Mouse (Mus musculus) myocyte (in vitro differentiated cells): Measurements from ENCODE around the gene Ctsd. TPM values are rescaled to one million over a fixed set of nuclear protein-coding genes. Genes with fewer than 3 reads are reported as not detected.

Source experiments
- H3K27me3 ChIP-seq: one replicate; pipeline ENCODE4 v1.6.1; 2011; ENCODE audit not compliant: control insufficient read depth, insufficient read depth, insufficient read length
- H3K36me3 ChIP-seq: one replicate; pipeline ENCODE4 v1.6.1; 2011; ENCODE audit not compliant: control insufficient read depth, insufficient read depth
- H3K4me2 ChIP-seq: one replicate; pipeline ENCODE4 v1.6.1; 2011; ENCODE audit warnings: low read depth, control low read depth
- H3K4me3 ChIP-seq: one replicate; pipeline ENCODE4 v1.5.1; 2011; ENCODE audit warnings: mild to moderate bottlenecking, control low read depth, moderate library complexity
- H3K79me2 ChIP-seq: one replicate; pipeline ENCODE4 v1.6.1; 2011; ENCODE audit not compliant: control insufficient read depth, insufficient read depth
- H3ac ChIP-seq: one replicate; pipeline ENCODE4 v1.6.1; 2011; ENCODE audit not compliant: control insufficient read depth, insufficient read length
- CEBPB ChIP-seq: IDR thresholded peaks from 2 replicates; pipeline ENCODE4 v1.6.1; 2011; ENCODE audit warnings: mild to moderate bottlenecking, moderate library complexity; ENCODE audit not compliant: poor library complexity, insufficient read depth, severe bottlenecking
- E2F4 ChIP-seq: IDR thresholded peaks from one replicate; pipeline ENCODE4 v1.6.1; 2011; ENCODE audit warnings: mild to moderate bottlenecking, control low read depth, moderate library complexity; ENCODE audit not compliant: insufficient read depth
- MAX ChIP-seq: IDR thresholded peaks from one replicate; pipeline ENCODE4 v1.6.1; 2011; ENCODE audit warnings: low read depth, mild to moderate bottlenecking, control low read depth
- MYOD1 ChIP-seq, 3 experiments: IDR thresholded peaks; one replicate each; pipeline ENCODE4 v1.6.1; 2011; ENCODE audit warnings: control low read depth in 2 of 3, low read depth in 2 of 3, mild to moderate bottlenecking in 2 of 3, moderate library complexity in 1 of 3; ENCODE audit not compliant: insufficient read length in 2 of 3, control insufficient read depth in 1 of 3
- MYOG ChIP-seq, 3 experiments: IDR thresholded peaks; one replicate each; pipeline ENCODE4 v1.6.1; 2011; ENCODE audit warnings: control low read depth in 2 of 3, low read depth in 2 of 3, mild to moderate bottlenecking in 2 of 3; ENCODE audit not compliant: insufficient read length in 2 of 3, control insufficient read depth in 1 of 3, insufficient read depth in 1 of 3
- POLR2A ChIP-seq: IDR thresholded peaks from one replicate; pipeline ENCODE4 v1.6.1; 2011; ENCODE audit warnings: low read depth, mild to moderate bottlenecking, control low read depth, moderate library complexity; ENCODE audit not compliant: insufficient read length
- POLR2AphosphoS2 ChIP-seq: IDR thresholded peaks from one replicate; pipeline ENCODE4 v1.6.1; 2011; ENCODE audit warnings: low read depth, control low read depth; ENCODE audit not compliant: insufficient read length
- REST ChIP-seq: IDR thresholded peaks from one replicate; pipeline ENCODE4 v1.6.1; 2011; ENCODE audit warnings: mild to moderate bottlenecking, control low read depth, moderate library complexity; ENCODE audit not compliant: insufficient read depth, insufficient read length
- SRF ChIP-seq: IDR thresholded peaks from one replicate; pipeline ENCODE4 v1.6.1; 2011; ENCODE audit warnings: low read depth; ENCODE audit not compliant: control insufficient read depth, insufficient read length
- TCF12 ChIP-seq: IDR thresholded peaks from one replicate; pipeline ENCODE4 v1.6.1; 2011; ENCODE audit warnings: mild to moderate bottlenecking, control low read depth; ENCODE audit not compliant: poor library complexity, insufficient read depth, severe bottlenecking
- TCF3 ChIP-seq: IDR thresholded peaks from one replicate; pipeline ENCODE4 v1.6.1; 2011; ENCODE audit warnings: low read depth, control low read depth; ENCODE audit not compliant: insufficient read length
- USF1 ChIP-seq: IDR thresholded peaks from one replicate; pipeline ENCODE4 v1.6.1; 2011; ENCODE audit warnings: low read depth, mild to moderate bottlenecking, control low read depth, moderate library complexity
- polyA plus RNA-seq: library from polyadenylated mRNA; unstranded; fragments of >200 nt; fragmentation: generic; extraction: Trizol; gene quantifications from one replicate; pipeline ENCODE4 v1.2.1, GENCODE M21; 2012; ENCODE audit warnings: missing spikeins

Ctsd gene
- polyA plus RNA-seq, 1 experiment = 887 TPM

DNA sequence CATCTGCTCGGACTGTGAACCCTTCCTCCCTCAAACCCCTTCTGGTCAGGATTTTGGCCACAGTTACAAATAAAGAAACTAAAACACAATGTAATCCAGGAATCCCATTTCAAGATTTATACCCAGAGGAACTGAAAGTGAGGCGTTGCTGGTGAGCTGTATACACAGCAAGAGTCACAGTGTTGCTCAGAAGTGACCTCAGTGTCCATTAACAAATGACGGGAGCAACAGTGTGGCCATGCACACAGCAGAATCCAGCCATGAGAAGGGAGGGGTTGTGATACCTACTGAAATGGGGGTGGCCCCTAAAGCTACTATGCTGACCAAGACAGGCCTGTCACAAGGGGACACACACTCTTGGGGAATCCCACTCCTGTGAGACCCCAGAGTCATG lies 45.6 kb downstream of the Ctsd start:
- Histone ChIP-seq H3K36me3 (no peaks in the 10 kb centered on the region), H3K4me3 (no peak overlapping the region), H3K4me2 (no peak overlapping the region), H3ac (no peak overlapping the region), H3K79me2 (no peaks in the 10 kb centered on the region), H3K27me3 (no peaks in the 10 kb centered on the region)
- TF ChIP-seq USF1 (no peak), E2F4 (no peak), CEBPB (no peak), REST (no peak), POLR2AphosphoS2 (no peak), TCF12 (no peak), MYOD1 (IDR thresholded peaks at IDR 0.05; ENCODE audit: control insufficient read depth in 1 of 3, insufficient read length in 2 of 3, low read depth in 2 of 3) (no peak), SRF (no peak), POLR2A (no peak), MAX (no peak)

DNA sequence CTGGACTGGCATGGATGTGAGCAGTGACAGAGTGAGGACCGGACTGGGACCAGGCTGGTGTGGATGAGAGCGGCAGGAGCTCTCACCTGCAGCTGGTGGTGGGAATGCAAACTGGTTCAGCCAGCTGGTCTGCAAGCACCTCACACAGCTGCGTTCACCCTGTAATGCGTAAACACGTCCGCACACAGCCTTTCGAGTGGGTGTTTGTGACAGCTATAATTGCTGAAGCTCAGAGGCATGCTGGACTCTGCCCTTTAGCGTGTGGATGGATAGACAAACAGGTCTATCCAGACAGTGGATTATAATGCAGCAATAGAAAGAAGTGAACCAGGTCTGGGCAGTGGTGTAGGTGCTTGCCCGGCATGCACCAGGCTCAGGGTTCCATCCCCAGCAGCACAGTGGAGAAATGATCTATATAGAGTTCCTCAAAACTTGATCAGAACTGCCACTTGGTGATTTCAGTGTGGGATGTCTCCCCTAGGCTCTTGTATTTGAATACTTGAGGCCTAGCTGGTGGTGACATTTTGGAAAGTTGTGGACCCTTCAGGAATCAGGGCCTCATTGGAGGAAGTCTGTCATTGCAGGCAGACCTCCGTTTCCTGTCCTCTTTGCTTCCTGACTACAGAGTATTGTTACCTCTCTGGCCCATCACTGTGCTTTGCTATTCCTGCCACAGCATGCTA lies 46.1 kb downstream of the Ctsd start:
- H3K4me3 ChIP-seq = no peak overlapping the region
- H3K27me3 ChIP-seq = no peaks in the 10 kb centered on the region
- H3K4me2 ChIP-seq = no peak overlapping the region
- no peak overlapping the region for H3ac ChIP-seq
- no peaks in the 10 kb centered on the region for H3K36me3 ChIP-seq
- no peak for TF ChIP-seq MYOG (IDR thresholded peaks at IDR 0.05; ENCODE audit: control insufficient read depth in 1 of 3, insufficient read depth in 1 of 3, insufficient read length in 2 of 3, low read depth in 2 of 3)
- TF ChIP-seq POLR2AphosphoS2 = no peak
- no peak for TF ChIP-seq CEBPB
- no peak for TF ChIP-seq SRF
- TF ChIP-seq MYOD1 (IDR thresholded peaks at IDR 0.05; ENCODE audit: control insufficient read depth in 1 of 3, insufficient read length in 2 of 3, low read depth in 2 of 3) = no peak
- no peak for TF ChIP-seq POLR2A
- no peak for TF ChIP-seq TCF3
- TF ChIP-seq REST = no peak
- TF ChIP-seq E2F4 = no peak
- no peak for TF ChIP-seq MAX
- no peak for TF ChIP-seq TCF12
- TF ChIP-seq USF1 = no peak
- H3K79me2 ChIP-seq = no peaks in the 10 kb centered on the region

GRCm38 (mm10) chr7:142340269-142340970 lies 47.4 kb downstream of the Ctsd start:
- Histone ChIP-seq H3K79me2 (no peaks in the 10 kb centered on the region), H3K4me2 (no peak overlapping the region), H3ac (no peak overlapping the region), H3K36me3 (no peaks in the 10 kb centered on the region), H3K27me3 (no peaks in the 10 kb centered on the region), H3K4me3 (no peak overlapping the region)
- no peak for TF ChIP-seq REST
- no peak for TF ChIP-seq TCF3
- TF ChIP-seq POLR2AphosphoS2 = no peak
- TF ChIP-seq USF1 = no peak
- TF ChIP-seq MAX = no peak
- TF ChIP-seq CEBPB = no peak
- no peak for TF ChIP-seq MYOD1 (IDR thresholded peaks at IDR 0.05; ENCODE audit: control insufficient read depth in 1 of 3, insufficient read length in 2 of 3, low read depth in 2 of 3)
- no peak for TF ChIP-seq MYOG (IDR thresholded peaks at IDR 0.05; ENCODE audit: control insufficient read depth in 1 of 3, insufficient read depth in 1 of 3, insufficient read length in 2 of 3, low read depth in 2 of 3)
- no peak for TF ChIP-seq E2F4
- TF ChIP-seq SRF = no peak
- TF ChIP-seq TCF12 = no peak
- TF ChIP-seq POLR2A = no peak

GRCm38 (mm10) chr7:142335151-142335550 lies 52.7 kb downstream of the Ctsd start:
- Histone ChIP-seq H3K79me2 (no peaks in the 10 kb centered on the region), H3K4me3 (no peak overlapping the region), H3ac (no peak overlapping the region), H3K36me3 (no peaks in the 10 kb centered on the region), H3K4me2 (no peak overlapping the region), H3K27me3 (no peaks in the 10 kb centered on the region)
- TF ChIP-seq POLR2AphosphoS2 (no peak), CEBPB (no peak), TCF3 (no peak), MYOD1 (IDR thresholded peaks at IDR 0.05; ENCODE audit: control insufficient read depth in 1 of 3, insufficient read length in 2 of 3, low read depth in 2 of 3) (no peak), TCF12 (no peak)
